Mouse (Mus musculus): ENCODE measurements around the gene Get4.

The Get4 gene

DNA sequence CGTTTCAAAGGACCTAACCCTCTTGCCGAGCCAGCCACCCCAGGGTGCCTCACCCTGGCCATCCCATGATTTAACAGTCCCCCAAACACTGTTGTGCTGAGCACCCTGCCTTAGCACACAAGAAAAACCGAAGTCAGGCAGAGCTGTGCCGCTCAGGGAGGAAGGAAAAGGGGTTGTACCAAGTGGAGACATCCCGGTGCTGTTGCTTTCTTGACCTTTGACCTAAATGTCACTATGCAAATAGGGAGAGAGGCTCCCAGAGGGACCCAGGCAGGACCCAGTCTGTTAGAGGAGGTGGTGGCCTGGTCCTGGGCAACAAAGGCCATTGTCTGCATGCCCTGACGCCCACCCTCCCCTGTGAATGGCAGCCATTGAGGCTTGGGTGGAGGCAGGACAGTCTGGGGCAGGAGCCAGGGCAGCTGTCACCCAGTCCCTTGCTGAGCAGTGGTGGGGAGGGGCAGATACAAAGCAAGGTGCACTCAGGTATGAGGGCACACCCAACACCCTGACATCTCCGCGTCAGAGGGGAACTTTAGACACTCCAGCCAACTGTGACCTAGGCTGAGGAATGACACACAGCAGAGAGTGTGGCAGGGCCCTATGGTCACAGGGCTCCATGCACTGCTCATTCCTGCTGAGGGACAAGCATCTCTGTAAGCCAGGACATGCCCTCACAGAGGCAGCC is 33.4 kb downstream of the Get4 start:
- no peak for DNase-seq

DNA sequence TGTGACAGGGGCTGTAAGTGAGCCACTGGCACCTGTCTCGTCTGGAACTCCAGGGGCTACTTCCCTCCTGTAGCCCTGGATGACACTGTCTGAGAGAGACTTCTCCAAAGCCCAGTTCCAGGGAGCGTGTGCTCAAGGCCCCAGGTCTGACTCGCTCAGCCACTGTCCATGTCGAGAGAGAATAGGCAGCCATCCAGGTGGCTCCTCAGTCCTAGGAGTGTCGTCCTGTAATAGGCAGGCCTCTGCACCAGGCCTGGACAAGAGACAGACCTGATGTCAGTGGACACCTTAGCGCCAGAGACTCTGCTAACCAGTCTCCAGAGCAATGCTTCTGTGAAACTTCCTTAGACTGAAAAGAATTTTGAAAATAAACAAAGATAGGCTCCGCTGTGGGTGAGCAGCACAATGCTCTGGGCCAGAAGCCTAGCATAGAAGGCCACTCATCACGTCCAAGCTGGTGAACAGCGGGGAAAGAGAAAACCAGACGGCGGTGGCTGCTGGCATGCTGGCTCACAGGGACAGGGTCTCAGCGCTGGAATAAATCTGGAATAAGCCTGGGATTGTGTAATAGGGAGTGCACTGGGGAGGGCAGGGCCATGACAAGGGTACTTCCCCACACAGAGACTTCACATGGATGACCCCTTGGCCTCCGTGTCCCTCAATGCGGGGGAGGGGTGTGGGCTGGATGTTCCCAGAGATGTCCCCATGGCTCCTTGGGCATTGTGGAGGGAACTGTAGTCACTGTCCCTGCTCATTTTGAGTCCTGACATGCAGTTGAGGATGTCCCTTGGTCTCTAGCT is 34.2 kb downstream of the Get4 start:
- peak; percentile 50 for DNase-seq

DNA sequence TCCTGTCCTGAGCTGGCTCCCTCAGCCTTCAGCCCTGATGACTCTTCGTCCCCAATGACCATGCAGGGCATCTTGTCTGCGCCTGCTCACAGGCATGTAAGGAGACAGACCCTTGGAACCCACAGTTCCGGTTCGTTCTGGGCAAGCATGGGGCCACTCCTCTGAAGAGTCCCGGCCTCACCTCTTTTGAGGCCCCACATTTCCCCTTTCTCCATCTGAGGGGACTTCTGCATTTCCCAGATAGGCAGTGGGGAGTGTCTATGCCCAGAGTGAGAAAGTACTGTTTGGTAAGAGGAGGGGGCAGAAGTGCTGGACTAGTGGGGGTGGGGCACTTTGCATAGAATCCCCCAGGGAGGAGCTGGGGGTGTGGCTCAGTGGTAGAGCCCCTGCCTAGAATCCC is 35.0 kb downstream of the Get4 start:
- DNase-seq: peak; percentile 42

DNA sequence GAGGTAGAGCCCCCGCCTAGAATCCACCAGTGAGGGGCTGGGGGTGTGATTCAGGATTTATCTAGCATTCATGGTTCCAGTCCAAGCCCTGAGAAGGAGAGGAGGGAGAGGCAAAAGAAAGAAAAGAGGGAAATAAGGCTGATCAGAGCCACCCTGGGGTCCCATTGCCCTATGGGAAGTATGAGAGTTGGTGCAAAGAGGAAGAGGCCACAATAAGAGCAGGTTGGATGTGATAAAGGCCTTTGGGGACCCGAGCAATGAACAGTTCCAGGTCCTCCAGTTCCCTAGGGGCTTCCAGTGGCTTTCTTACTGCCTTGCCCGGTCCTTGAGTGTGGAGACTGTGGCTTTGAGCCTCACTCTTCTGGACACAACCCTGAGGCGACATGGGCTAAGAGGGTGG is 35.7 kb downstream of the Get4 start:
- no peak for DNase-seq

DNA sequence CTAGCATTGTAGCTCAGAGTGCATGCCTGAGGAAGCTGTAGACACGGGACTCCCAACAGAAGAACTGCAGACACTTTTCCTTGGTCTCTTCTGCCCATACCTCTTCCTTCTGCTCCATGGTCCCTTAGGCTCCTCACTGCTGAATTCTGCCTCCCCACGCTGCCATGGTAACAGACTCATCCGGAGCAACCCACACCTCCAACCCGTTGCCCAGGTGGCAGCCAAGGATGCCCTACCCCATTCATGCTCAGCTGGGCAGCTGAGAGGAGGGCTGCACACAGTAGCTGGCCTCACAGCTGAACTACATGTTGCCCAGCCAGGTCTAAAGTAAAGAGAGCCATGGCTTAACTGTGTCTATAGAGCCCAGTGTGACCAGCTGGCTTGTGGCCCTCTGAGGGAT is 36.5 kb downstream of the Get4 start:
- DNase-seq: no peak

DNA sequence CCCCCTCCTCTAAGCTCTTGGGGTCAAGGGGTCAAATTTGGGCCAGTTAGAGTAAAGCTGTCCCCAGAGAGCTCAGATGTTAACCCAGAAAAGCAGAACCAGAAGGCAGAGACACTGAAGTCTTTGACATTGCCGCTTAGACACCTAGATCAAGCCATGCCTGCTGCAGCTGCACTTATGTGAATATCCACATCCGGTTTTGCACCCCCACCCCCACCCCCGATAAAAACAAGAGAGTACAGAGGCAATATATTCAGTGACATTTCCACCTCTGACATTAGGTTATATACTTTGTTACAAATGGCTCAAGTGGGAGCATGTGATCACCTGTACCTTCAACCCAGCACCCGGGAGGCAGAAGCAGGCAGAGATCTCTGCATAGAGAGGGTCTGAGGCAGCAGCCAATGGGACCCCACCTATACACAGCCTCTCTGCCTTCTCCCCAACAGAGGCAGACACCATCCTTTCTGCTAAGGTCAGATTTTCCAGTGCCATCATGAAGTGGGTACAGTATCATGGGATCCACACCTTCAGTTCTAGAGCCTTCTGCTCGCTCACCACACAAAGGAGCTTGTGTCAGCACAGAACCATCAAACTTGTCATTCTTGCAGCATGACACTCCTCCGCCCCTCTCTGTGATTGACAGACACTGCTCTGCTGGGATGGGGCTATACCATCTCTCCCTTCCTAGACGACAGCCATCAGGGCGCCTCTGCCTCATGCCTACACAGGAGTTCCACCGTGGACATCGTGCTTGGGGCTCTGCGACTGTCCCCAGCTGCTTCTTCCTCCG is 38.5 kb downstream of the Get4 start:
- no peak for DNase-seq

DNA sequence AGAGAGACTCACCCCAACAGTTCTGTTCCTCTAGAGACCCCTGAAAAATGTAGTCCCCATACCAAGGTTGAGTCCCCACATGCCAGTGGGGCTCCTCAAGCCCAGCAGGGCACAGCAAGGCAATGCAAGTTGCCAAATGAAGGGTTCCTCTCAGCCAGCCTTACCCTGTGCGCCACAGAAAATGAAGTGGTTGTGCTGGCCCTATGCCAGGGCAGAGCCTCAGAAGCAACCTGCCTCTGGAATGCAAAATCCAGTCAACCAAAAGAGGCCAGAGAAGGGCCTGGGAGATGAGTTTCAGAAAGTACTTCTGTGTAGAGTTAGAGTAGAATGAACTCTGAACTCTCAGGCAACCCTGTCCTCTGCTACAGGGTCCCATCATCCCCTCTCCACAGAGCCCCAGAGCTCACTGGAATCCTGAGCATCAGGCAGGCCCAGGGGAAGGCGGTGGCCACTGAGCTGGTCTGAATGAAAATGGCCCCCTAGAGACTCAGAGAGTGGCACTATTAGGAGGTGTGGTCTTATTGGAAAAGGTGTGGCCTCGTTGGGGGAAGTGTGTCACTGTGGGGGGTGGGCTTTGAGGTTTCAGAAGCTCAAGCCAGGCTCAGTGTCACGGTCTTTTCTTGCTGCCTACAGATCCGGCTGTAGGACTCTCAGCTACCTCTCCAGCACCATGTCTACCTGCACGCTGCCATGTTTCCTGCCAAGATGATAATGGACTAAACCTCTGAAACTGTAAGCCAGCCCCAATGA is 39.9 kb downstream of the Get4 start:
- no peak for DNase-seq

DNA sequence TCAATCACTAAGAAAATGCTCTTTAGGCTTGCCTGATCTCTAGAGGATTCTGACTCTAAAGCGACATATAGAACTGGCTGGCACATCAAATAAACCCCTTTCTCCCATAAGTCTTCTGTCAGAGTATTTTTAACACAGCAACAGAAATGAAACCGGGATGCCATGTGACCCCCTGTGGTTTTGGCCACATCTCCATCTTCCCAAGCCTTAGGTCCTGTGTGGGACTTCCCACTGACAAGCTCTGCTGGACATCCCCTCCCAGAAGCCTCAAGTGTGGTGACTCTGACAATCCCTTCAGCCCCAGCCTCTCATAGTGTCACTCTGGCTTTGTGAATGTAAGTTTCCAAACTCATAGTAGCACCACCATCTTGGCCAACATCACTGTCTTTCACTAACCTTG is 42.0 kb downstream of the Get4 start:
- DNase-seq: no peak

DNA sequence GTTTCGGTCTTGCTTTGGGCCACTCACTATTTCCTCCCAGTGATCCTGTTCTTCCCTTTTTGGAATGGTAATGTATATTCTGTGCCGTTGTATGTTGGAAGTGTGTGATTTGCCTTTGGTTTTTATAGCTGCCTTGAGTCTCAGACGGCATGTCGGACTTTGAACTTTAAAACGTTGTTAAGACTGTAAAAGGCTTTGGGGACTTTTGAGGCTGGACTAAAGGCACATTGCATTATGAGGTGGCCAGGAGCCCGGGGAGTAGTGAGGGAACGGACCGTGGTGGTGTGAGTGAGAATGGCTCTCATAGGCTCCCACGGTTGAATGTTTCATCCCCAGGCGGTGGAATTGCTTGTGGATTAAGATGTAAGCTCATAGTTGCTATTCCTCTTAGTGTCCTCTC is 45.0 kb downstream of the Get4 start:
- DNase-seq: no peak

DNA sequence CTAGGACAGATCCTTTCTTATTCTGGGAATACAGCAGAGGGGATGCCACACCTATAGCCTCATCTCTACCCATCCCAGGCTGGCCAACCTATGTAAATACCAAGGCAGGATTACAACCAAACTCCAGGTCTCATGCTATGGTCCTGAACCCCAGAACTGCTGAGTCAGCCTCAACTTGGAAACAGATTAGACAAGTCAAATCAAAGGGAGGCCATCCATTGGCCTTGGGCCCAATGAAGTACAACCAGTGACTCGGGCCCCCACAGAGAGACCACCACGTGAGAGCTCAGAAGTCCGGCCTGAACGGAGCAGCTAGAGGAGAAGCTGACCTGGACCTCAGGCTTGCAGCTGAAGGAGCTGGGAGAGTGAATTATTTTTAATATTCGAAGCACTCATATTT is 45.6 kb downstream of the Get4 start:
- DNase-seq: no peak

DNA sequence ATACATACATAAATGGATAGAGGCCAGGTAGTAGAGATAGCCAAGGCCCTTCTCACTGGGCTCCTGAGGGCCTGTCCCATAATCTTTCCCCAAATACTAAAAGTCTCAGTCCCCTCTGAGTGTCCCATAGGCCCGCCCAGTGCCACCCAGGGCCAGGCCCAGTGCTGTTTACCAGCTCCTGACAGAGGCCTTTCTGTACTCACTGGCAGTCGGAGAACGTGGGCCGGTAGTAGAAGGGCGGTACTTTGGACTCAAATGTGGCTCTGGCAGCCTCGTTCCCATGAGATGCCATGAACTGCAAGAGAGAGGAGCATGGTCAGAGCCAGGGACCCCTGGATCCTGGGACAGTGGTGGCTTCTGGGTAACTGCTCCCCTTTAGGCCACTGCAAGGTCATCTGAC is 50.0 kb downstream of the Get4 start:
- no peak for DNase-seq

DNA sequence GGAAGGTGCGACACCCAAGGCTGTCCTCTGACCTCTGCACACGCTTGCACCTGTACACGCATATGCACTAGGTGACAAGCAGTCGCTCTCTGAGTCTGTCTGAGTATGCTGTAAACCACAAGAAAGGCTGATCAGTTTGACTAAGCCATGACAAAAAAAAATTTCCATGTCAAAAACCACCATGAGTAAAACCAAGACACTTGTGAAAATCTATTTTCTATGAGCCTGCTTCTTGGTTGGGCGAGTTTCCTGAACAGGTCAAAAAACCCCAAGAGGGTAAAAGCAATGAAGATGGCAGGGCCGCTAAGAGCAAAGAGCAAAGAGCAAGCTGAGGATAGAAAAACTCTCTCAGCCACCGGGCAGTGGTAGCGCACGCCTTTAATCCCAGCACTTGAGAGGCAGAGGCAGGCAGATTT is 51.5 kb downstream of the Get4 start:
- no peak for DNase-seq

DNA sequence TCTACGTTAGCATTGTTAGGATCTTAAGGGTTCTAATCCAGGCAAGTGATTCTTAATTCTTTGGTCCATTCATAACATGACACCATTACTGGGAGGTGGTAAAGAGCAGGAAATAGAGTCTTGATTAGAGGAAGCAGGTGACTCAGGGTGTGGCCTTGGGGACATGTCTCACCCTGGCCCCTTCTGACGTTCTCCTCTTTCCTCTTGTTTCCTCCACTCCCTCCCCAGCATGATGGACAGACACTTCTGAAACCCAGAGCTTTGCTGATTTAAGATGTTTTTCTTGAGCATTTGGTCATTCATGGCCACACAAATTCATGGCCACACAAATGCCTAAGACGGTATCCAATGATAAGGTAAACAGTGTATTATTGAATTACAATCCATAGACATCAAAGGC is 57.8 kb downstream of the Get4 start:
- DNase-seq: no peak

DNA sequence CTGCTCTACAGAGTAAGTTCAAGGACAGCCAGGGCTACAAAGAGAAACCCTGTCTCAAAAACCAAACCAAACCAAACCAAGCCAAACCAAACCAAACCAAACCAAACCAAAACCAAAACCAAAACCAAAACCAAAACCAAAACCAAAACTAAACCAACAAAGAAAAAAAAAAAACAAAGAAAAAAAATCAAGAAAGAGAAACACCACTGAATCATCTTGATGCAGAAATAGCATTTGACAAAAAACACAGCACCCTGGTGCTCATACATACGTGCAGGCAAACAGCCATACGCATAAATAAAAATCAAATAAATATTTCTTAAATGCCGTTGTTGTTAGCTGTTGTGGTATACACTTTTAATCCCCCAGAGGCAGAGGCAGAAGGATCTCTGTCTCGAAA is 58.4 kb downstream of the Get4 start:
- DNase-seq: no peak

DNA sequence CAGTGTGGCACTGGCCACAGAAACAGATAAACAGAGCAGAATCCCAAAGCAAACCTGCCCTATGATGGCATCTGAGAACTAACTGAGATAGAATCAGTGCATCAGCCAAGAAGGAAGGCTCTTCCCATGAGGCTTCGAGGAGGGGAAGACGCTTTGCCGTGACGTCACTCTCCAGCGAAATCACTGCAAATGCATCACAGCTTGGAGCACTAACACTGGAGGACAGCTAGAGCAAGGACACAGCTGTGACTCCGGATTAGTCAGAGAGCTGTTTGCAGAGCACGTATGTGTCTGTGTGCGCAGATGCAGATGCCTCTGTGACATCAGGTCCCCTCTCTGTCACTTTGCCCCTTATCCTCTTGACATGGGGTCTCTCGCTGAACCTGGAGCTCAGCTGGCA is 59.7 kb downstream of the Get4 start:
- DNase-seq: no peak

DNA sequence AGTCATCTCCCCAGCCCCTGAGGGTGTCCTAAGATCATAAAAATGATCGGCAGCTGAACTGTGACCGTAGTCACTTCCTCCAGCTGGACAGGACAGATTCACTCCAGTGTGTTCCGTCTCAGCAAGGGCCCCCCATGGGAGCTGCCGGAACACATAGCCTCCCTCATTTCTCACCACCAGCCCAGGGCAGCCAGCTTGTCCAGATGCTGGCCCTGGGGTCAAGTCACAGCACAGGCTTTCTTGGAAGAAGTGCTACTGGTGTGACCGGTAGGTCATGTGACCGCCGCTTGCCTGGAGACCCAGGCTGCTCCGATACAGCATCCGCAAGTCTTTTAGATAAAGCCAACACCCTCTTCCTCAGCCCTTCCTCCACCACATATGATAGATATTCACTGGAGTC is 61.4 kb downstream of the Get4 start:
- no peak for DNase-seq

DNA sequence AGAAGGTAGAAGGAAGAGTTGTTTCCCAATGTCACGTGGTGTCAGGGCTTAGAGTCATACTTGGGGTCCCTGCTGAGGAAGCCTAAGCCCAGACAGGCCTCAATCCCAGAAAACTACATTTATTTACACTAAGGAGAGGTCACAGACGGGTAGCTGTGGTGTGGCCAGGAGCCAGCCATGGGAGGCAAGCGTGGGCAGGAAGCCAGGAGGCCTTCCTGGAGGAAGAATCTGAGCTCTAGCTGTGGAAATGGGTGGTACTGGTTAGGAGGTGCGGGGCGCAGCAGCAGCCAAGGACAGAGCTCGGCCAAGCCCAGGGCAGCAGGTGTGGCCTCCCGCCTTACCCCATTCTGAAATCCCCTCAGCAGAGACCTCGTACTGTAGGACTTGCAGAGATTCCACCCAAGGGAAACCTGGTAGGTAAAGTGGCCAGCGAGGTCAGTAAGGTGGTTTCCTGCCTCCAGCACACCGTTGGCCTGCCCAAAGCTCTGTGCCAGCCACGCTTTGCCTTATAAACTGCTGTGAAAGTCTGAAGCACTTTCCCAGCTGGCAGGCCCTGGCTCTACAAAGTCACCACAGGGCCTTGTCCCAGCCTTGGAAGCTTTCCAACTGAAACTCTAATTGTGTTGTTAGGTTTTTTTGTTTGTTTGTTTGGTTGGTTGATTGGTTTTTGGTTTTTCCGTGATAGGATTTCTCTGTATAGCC is 63.0 kb downstream of the Get4 start:
- DNase-seq: no peak

DNA sequence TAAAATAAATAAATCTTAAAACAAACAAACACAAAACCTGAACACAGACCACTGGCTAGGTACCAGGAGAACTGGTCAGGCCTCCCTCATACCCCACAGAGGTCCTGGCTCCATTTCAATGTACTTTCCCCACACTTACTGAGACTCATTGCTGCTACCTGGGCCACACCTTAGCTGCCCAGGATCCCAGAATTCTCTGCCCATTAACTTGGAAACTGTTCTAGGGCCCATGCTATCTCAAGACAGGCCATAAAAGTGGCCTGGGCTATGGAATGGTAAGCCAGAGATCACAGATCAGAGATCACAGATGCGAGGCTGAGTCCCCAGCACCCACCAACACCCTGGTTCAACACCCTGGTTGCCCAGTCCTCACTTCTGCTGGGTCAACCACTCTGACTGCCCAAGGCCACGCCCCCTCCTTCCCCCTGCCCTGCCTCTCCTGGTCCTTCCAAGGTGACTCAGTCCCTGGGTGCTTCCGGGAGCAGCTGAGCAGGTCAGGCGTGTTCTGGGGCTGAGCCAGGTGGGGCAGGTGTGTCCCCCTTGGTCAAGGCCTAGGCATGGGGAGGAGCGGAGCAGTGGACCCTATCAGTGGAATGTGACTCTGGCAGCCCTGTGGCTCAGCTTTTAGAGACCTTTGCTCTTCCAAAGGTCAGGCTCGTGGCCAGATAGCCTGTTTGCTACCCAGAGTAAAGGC is 65.0 kb downstream of the Get4 start:
- peak; percentile 59 for DNase-seq

DNA sequence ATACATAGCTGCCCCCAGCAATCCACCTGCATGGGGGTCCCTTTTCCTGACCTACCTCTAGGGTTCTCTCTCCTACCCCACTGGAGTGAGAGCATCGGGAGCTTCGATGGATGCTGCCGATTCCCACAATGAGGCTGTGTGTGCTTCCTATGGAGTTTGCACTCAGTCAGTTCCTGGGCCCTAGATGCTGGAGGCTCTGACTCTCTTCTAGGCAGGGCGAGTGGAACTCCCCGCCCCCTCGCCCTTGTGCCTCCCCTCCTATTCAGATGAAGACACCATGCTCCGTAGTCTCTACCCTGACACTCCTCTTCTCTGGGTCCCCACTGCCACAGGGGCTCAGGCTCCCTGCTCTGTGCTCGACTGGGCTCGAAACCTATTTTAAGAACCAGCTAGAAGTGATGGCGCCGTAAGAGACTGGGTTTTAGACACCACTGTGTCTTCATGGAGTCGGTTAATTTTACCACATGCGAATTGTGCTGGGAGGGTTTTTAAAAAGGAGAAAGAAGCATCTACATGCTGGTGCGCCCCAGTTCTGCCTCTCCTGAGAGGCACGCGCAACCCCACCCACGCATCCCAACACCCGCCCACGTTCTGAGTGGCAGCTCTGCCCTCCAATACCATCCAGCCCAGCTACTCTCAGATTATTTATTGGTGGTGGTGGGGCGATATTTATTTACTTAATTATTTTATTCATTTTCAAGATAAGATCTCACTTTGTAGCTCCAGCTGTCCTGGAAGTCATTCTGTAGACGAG is 65.8 kb downstream of the Get4 start:
- no peak for DNase-seq

Measured in lung, postnatal 36 days (tissue).